Mouse (Mus musculus): Measurements from ENCODE around the gene Olfr1490.

- TF ChIP-seq MYC (IDR thresholded peaks at IDR 0.05; ENCODE audit: low read depth, low read length): no peak
- TF ChIP-seq MAFK (IDR thresholded peaks at IDR 0.05; ENCODE audit: borderline replicate concordance, low read depth, low read length): no peak
- no peak for TF ChIP-seq CTCF (IDR thresholded peaks at IDR 0.05 in 2 of 3, conservative IDR thresholded peaks at IDR 0.05 in 1 of 3; ENCODE audit: control insufficient read depth in 1 of 3, insufficient read depth in 1 of 3, low read depth in 2 of 3, low read length in 3 of 3, poor library complexity in 1 of 3, severe bottlenecking in 1 of 3)
- TF ChIP-seq POLR2A (IDR thresholded peaks at IDR 0.05; ENCODE audit: control insufficient read depth in 1 of 2, insufficient read depth in 1 of 2, low read depth in 1 of 2, low read length in 2 of 2, poor library complexity in 1 of 2): no peak
- no peak for TF ChIP-seq EP300 (IDR thresholded peaks at IDR 0.05; ENCODE audit: low read depth in 1 of 2, low read length in 2 of 2)
- TF ChIP-seq MAX (IDR thresholded peaks at IDR 0.05; ENCODE audit: low read length): no peak
- no peak for TF ChIP-seq POLR2AphosphoS5 (IDR thresholded peaks at IDR 0.05; ENCODE audit: borderline replicate concordance, low read depth, low read length)
- no peak for TF ChIP-seq USF2 (IDR thresholded peaks at IDR 0.05; ENCODE audit: borderline replicate concordance in 1 of 2, insufficient read depth in 1 of 2, low read depth in 1 of 2, low read length in 2 of 2)
- no peak for TF ChIP-seq HCFC1 (IDR thresholded peaks at IDR 0.05; ENCODE audit: low read depth, low read length)
These were observed at the start of gene Olfr1490 for GRCm38 (mm10) chr19:13650791-13651190.
